Mouse (Mus musculus) CH12.LX (cell line): ENCODE results near the gene Arhgap31. TPM values are rescaled to one million over a fixed set of nuclear protein-coding genes. Genes with fewer than 3 reads are reported as not detected.

Experiments used
- DNase-seq: peaks from one replicate; pipeline ENCODE4 v3.0.0-alpha.2; 2013; ENCODE audit errors: extremely low read depth
- H3K27ac ChIP-seq: 2 replicates; pipeline ENCODE4 v1.5.1; 2012; ENCODE audit warnings: low read depth, mild to moderate bottlenecking, control low read depth, moderate library complexity; ENCODE audit not compliant: insufficient read depth
- H3K27me3 ChIP-seq: replicated peaks from 2 replicates; pipeline ENCODE3; 2012; ENCODE audit warnings: inconsistent platforms
- H3K36me3 ChIP-seq, 2 experiments: replicated peaks in 1 of 2; 2 replicates each; pipeline versions ENCODE3 to v1.6.1; 2012; ENCODE audit warnings: inconsistent platforms in 1 of 2, low read length in 1 of 2, mild to moderate bottlenecking in 1 of 2, mixed read lengths in 1 of 2, moderate library complexity in 1 of 2; ENCODE audit not compliant: control insufficient read depth in 1 of 2, insufficient read depth in 1 of 2
- H3K4me1 ChIP-seq, 2 experiments: 2 replicates each; pipeline ENCODE4 v1.6.1; 2012; ENCODE audit warnings: inconsistent platforms in 1 of 2, moderate library complexity in 1 of 2; ENCODE audit not compliant: insufficient read depth in 2 of 2, control insufficient read depth in 1 of 2
- H3K4me2 ChIP-seq: 2 replicates; pipeline ENCODE4 v1.6.1; 2012; ENCODE audit warnings: low read depth, mild to moderate bottlenecking, control low read depth; ENCODE audit not compliant: poor library complexity, insufficient read depth, severe bottlenecking
- H3K4me3 ChIP-seq, 3 experiments: fragments of 150-350 bp in 1 of 3; sonication (generic) in 1 of 3; replicated peaks in 1 of 3; 2 replicates each; pipeline versions ENCODE3 to v1.5.1; 2011 to 2012; ENCODE audit warnings: low read depth in 2 of 3, low read length in 2 of 3, mild to moderate bottlenecking in 2 of 3, moderate library complexity in 2 of 3, control low read depth in 1 of 3, improper control_type of control experiment in 1 of 3, inconsistent platforms in 1 of 3, mixed read lengths in 1 of 3; ENCODE audit not compliant: poor library complexity in 1 of 3
- H3K79me2 ChIP-seq: replicated peaks from 2 replicates; pipeline ENCODE4 v1.6.1; 2012; ENCODE audit warnings: mild to moderate bottlenecking, moderate library complexity; ENCODE audit not compliant: control insufficient read depth, poor library complexity, insufficient read depth, severe bottlenecking; ENCODE audit errors: extremely low read depth
- H3K9ac ChIP-seq: 2 replicates; pipeline ENCODE4 v1.6.1; 2012; ENCODE audit warnings: low read depth, mild to moderate bottlenecking, control low read depth, moderate library complexity; ENCODE audit not compliant: insufficient read depth
- H3K9me3 ChIP-seq: replicated peaks from 2 replicates; pipeline ENCODE3; 2012; ENCODE audit warnings: low read length, inconsistent platforms, mixed read lengths
- BHLHE40 ChIP-seq: IDR thresholded peaks from 2 replicates; pipeline ENCODE4 v1.6.1; 2011; ENCODE audit warnings: mild to moderate bottlenecking, low read depth, low read length, improper control_type of control experiment
- CHD2 ChIP-seq: IDR thresholded peaks from 2 replicates; pipeline ENCODE4 v1.6.1; 2011; ENCODE audit warnings: low read length, improper control_type of control experiment
- CTCF ChIP-seq, 2 experiments: IDR thresholded peaks in 1 of 2; conservative IDR thresholded peaks in 1 of 2; 2 replicates each; pipeline ENCODE4 v1.5.1; 2011 to 2012; ENCODE audit warnings: low read depth in 2 of 2, low read length in 2 of 2, improper control_type of control experiment in 1 of 2, inconsistent platforms in 1 of 2, mild to moderate bottlenecking in 1 of 2, moderate library complexity in 1 of 2
- ELF1 ChIP-seq: IDR thresholded peaks from 2 replicates; pipeline ENCODE4 v1.6.1; 2014; ENCODE audit warnings: low read depth, mild to moderate bottlenecking, inconsistent platforms, low read length, improper control_type of control experiment
- EP300 ChIP-seq: IDR thresholded peaks from 2 replicates; pipeline ENCODE4 v1.6.1; 2011; ENCODE audit warnings: low read length, improper control_type of control experiment
- ETS1 ChIP-seq: conservative IDR thresholded peaks from 2 replicates; pipeline ENCODE4 v1.6.1; 2012; ENCODE audit warnings: low read depth, mild to moderate bottlenecking, inconsistent platforms, low read length, improper control_type of control experiment, moderate library complexity
- HCFC1 ChIP-seq: IDR thresholded peaks from 2 replicates; pipeline ENCODE4 v1.6.1; 2012; ENCODE audit warnings: low read depth, mild to moderate bottlenecking, inconsistent platforms, low read length, improper control_type of control experiment
- IRF4 ChIP-seq: IDR thresholded peaks from 2 replicates; pipeline ENCODE4 v1.6.1; 2014; ENCODE audit warnings: low read depth, mild to moderate bottlenecking, inconsistent platforms, low read length, improper control_type of control experiment
- JUN ChIP-seq: IDR thresholded peaks from 2 replicates; pipeline ENCODE4 v1.6.1; 2011; ENCODE audit warnings: low read depth, mild to moderate bottlenecking, low read length, improper control_type of control experiment, moderate library complexity; ENCODE audit not compliant: insufficient read depth
- JUND ChIP-seq: conservative IDR thresholded peaks from 2 replicates; pipeline ENCODE4 v1.6.1; 2011; ENCODE audit warnings: low read depth, low read length, improper control_type of control experiment
- KAT2A ChIP-seq: IDR thresholded peaks from 2 replicates; pipeline ENCODE4 v1.6.1; 2012; ENCODE audit warnings: low read length, improper control_type of control experiment, inconsistent platforms; ENCODE audit not compliant: insufficient replicate concordance
- MAFK ChIP-seq: IDR thresholded peaks from 2 replicates; pipeline ENCODE4 v1.6.1; 2011; ENCODE audit warnings: low read length, improper control_type of control experiment; ENCODE audit not compliant: insufficient replicate concordance
- MAX ChIP-seq: IDR thresholded peaks from 2 replicates; pipeline ENCODE4 v1.6.1; 2011; ENCODE audit warnings: low read length, improper control_type of control experiment
- MAZ ChIP-seq: IDR thresholded peaks from 2 replicates; pipeline ENCODE4 v1.6.1; 2012; ENCODE audit warnings: low read depth, mild to moderate bottlenecking, inconsistent platforms, low read length, improper control_type of control experiment, moderate library complexity
- MEF2A ChIP-seq: IDR thresholded peaks from 2 replicates; pipeline ENCODE4 v1.6.1; 2014; ENCODE audit warnings: low read depth, mild to moderate bottlenecking, inconsistent platforms, low read length, improper control_type of control experiment, borderline replicate concordance
- MXI1 ChIP-seq: IDR thresholded peaks from 2 replicates; pipeline ENCODE4 v1.6.1; 2011; ENCODE audit warnings: mild to moderate bottlenecking, low read depth, low read length, improper control_type of control experiment
- NRF1 ChIP-seq: IDR thresholded peaks from 2 replicates; pipeline ENCODE4 v1.6.1; 2014; ENCODE audit warnings: low read depth, mild to moderate bottlenecking, inconsistent platforms, low read length, improper control_type of control experiment, moderate library complexity
- PAX5 ChIP-seq: IDR thresholded peaks from 2 replicates; pipeline ENCODE4 v1.6.1; 2012; ENCODE audit warnings: low read length, inconsistent platforms, mixed read lengths
- POLR2AphosphoS2 ChIP-seq: IDR thresholded peaks from 2 replicates; pipeline ENCODE4 v1.6.1; 2011; ENCODE audit warnings: low read depth, low read length, improper control_type of control experiment
- RAD21 ChIP-seq: IDR thresholded peaks from 2 replicates; pipeline ENCODE4 v1.6.1; 2011; ENCODE audit warnings: low read depth, mild to moderate bottlenecking, low read length, improper control_type of control experiment, moderate library complexity
- RCOR1 ChIP-seq: conservative IDR thresholded peaks from 2 replicates; pipeline ENCODE4 v1.6.1; 2012; ENCODE audit warnings: low read depth, mild to moderate bottlenecking, inconsistent platforms, low read length, improper control_type of control experiment
- SIN3A ChIP-seq: IDR thresholded peaks from 2 replicates; pipeline ENCODE4 v1.6.1; 2012; ENCODE audit warnings: low read length, improper control_type of control experiment, inconsistent platforms
- SMC3 ChIP-seq: IDR thresholded peaks from 2 replicates; pipeline ENCODE4 v1.6.1; 2011; ENCODE audit warnings: low read depth, low read length, improper control_type of control experiment
- TBP ChIP-seq: conservative IDR thresholded peaks from 2 replicates; pipeline ENCODE4 v1.6.1; 2011; ENCODE audit warnings: low read depth, low read length, improper control_type of control experiment
- TCF12 ChIP-seq: IDR thresholded peaks from 2 replicates; pipeline ENCODE4 v1.6.1; 2014; ENCODE audit warnings: low read depth, mild to moderate bottlenecking, inconsistent platforms, low read length, improper control_type of control experiment
- UBTF ChIP-seq: IDR thresholded peaks from 2 replicates; pipeline ENCODE4 v1.6.1; 2012; ENCODE audit warnings: low read depth, mild to moderate bottlenecking, inconsistent platforms, low read length, improper control_type of control experiment, moderate library complexity
- USF2 ChIP-seq: conservative IDR thresholded peaks from 2 replicates; pipeline ENCODE4 v1.6.1; 2011; ENCODE audit warnings: low read depth, low read length, improper control_type of control experiment
- ZC3H11A ChIP-seq: IDR thresholded peaks from 2 replicates; pipeline ENCODE4 v1.6.1; 2012; ENCODE audit warnings: low read depth, mild to moderate bottlenecking, inconsistent platforms, low read length, improper control_type of control experiment
- ZKSCAN1 ChIP-seq: IDR thresholded peaks from 2 replicates; pipeline ENCODE4 v1.6.1; 2012; ENCODE audit warnings: low read depth, inconsistent platforms, low read length, improper control_type of control experiment, borderline replicate concordance
- dilution Hi-C: fragments of 300-500 bp; cut with MboI; formaldehyde crosslinking; loops from 2 replicates; pipeline ENCODE4 v1.14.3; 2020; ENCODE audit warnings: low sequenced_read_pairs; ENCODE audit not compliant: extremely low pct_unique_long_range_greater_than_20kb, extremely low pct_ligation_motif_present
- in situ Hi-C: fragments of 300-500 bp; cut with MboI; formaldehyde crosslinking; loops from 3 replicates; pipeline ENCODE4 v1.14.3; 2019; ENCODE audit warnings: low sequenced_read_pairs, low pct_ligation_motif_present, low pct_unique_long_range_greater_than_20kb, mixed read lengths
- polyA plus RNA-seq: library from polyadenylated mRNA; unstranded; fragments of >175 nt; gene quantifications from 2 replicates; pipeline ENCODE4 v1.2.1, GENCODE M21; 2012; ENCODE audit warnings: low read depth; ENCODE audit not compliant: insufficient read length
- total RNA-seq, 2 experiments: library from RNA; depleted of rRNA; stranded (reverse); fragments of 300-350 nt in 1 of 2; fragments of >200 nt in 1 of 2; gene quantifications; 2 replicates each; pipeline ENCODE4 v1.2.3; 2012 to 2014

Arhgap31 gene
- total and polyA plus RNA-seq, 3 experiments: 0.15 to 2.0 (median 0.76) TPM

DNA sequence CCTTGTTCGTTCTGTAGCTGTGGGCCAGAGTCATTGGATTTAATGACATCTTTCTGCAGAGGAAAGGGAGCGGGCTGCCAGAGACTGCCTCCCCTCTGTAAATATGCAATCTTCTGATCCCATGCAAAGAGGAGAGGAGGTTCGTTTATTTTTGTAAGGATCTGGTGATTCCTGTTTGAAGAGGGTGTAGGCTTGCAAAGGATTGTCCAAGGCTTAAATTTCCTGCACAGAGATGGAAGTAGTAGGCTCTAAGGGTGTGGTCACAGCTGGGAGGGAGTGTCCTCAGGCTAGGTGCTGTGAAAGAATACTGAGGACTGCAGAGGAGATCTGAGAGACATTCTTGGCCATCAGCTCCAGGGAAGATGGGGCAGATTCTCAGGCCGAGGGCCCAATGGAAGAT lies 58.8 kb downstream of the Arhgap31 start:
- Histone ChIP-seq H3K4me3 (no peak overlapping the region), H3K4me1 (peaks cover 12 to 28% of the 10 kb centered on the region in 2 experiments), H3K9me3 (no peaks in the 10 kb centered on the region), H3K9ac (no peak overlapping the region), H3K27me3 (peaks cover 28% of the 10 kb centered on the region), H3K4me2 (no peak overlapping the region), H3K36me3 (no peaks in the 10 kb centered on the region), H3K27ac (no peak overlapping the region), H3K79me2 (no peaks in the 10 kb centered on the region)
- dilution Hi-C loops: no loop called here
- DNase-seq: no peak
- no peak for TF ChIP-seq ETS1
- TF ChIP-seq USF2: no peak
- TF ChIP-seq ZKSCAN1: no peak
- TF ChIP-seq MAZ: no peak
- no peak for TF ChIP-seq MAFK
- TF ChIP-seq EP300: no peak
- TF ChIP-seq NRF1: no peak
- in situ Hi-C loops: no loop called here

DNA sequence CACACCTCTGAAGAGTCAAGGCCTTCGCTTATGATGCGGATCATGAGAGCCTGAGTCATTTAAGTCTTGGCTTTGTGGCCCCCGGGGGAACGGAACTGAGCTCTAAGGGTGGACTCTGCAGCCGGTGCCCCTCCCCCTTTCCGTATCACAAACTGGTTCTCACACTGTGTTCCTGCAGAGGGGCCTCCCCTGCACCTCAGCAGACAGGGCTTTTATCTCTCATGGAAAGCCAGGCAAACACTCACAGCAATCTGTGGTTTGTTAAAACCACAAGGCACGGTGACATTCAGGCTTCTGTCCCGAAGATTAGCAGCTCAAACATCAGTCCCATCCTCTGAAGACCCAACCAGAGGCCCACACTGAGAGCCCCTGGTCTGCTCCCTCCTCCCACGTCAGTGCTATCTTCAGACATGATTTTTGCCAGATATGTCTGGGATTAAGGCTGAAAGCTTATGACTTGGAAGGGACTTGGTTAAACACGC lies 59.6 kb downstream of the Arhgap31 start:
- H3K79me2 ChIP-seq: no peaks in the 10 kb centered on the region
- H3K9ac ChIP-seq: no peak overlapping the region
- no peak overlapping the region for H3K27ac ChIP-seq
- in situ Hi-C loops (no loop called here), dilution Hi-C loops (no loop called here)
- peak overlapping the region; percentile 60 for H3K4me2 ChIP-seq
- TF ChIP-seq ETS1 (peak; percentile 85), TCF12 (peak; percentile 80), JUND (peak; percentile 82), TBP (no peak), POLR2AphosphoS2 (no peak), UBTF (peak; percentile 31; the same call in 1 of the 2 replicates), RCOR1 (peak; percentile 55; the same call in 1 of the 2 replicates), MAFK (peak; percentile 79; the same call in 1 of the 2 replicates), HCFC1 (peak; percentile 18; the same call in 1 of the 2 replicates), MAX (peak; percentile 48; the same call in 1 of the 2 replicates), KAT2A (0 out of 2 replicates have a peak, but pooled peaks have one; percentile 35), ELF1 (peak; percentile 64; the same call in 1 of the 2 replicates), ZC3H11A (no peak), CTCF (conservative IDR thresholded peaks at IDR 0.05 in 1 of 2, IDR thresholded peaks at IDR 0.05 in 1 of 2; ENCODE audit: low read depth in 2 of 2, low read length in 2 of 2) (no peak), ZKSCAN1 (no peak), MXI1 (0 out of 2 replicates have a peak, but pooled peaks have one; percentile 41), SIN3A (peak; percentile 50; the same call in 1 of the 2 replicates), BHLHE40 (peak; percentile 93), MAZ (peak; percentile 77; the same call in 1 of the 2 replicates), CHD2 (peak; percentile 90), MEF2A (peak; percentile 74; the same call in 1 of the 2 replicates), EP300 (peak; percentile 84), NRF1 (0 out of 2 replicates have a peak, but pooled peaks have one; percentile 9), RAD21 (no peak; the same call in 1 of the 2 replicates), IRF4 (peak; percentile 96), JUN (peak; percentile 57; the same call in 1 of the 2 replicates), SMC3 (peak; percentile 11; the same call in 1 of the 2 replicates), PAX5 (no peak), USF2 (no peak)
- H3K4me3 ChIP-seq: no peak overlapping the region
- peaks cover 12 to 28% of the 10 kb centered on the region in 2 experiments for H3K4me1 ChIP-seq
- H3K9me3 ChIP-seq: no peaks in the 10 kb centered on the region
- peak; percentile 98 for DNase-seq
- peaks cover 28% of the 10 kb centered on the region for H3K27me3 ChIP-seq
- H3K36me3 ChIP-seq: no peaks in the 10 kb centered on the region
